Mouse (Mus musculus): ENCODE results near the gene Mfsd4b1. TPM values are rescaled to one million over a fixed set of nuclear protein-coding genes. Genes with fewer than 3 reads are reported as not detected.

Mfsd4b1 gene
- total and polyA plus RNA-seq, 2 experiments from 2014 or later: 2.3 to 3.8 TPM

- Histone ChIP-seq H3K9me3 (replicated peaks; ENCODE audit: control insufficient read depth, low read length) (peaks cover 7% of the 10 kb centered on the region; the same call in 1 of the 2 replicates), H3K27me3 (ENCODE audit: control insufficient read depth, insufficient read depth, low read length) (no peaks in the 10 kb centered on the region), H3K4me3 (ENCODE audit: low read depth, low read length) (no peak overlapping the region), H3K36me3 (replicated peaks; ENCODE audit: control insufficient read depth, insufficient read depth, low read length) (no peaks in the 10 kb centered on the region), H3K9ac (replicated peaks; ENCODE audit: low read depth, low read length) (no peak overlapping the region), H3K4me1 (ENCODE audit: control insufficient read depth, insufficient read depth) (no peaks in the 10 kb centered on the region), H3K4me2 (ENCODE audit: low read depth, low read length) (no peak overlapping the region), H3K27ac (ENCODE audit: low read depth) (no peak overlapping the region)
- WGBS: 78% methylated on average over 1 of the region's 1 CpGs
- DNase-seq (ENCODE audit: low spot score) (no peak), ATAC-seq (ENCODE audit: insufficient read depth, low read depth) (no peak)
- TF ChIP-seq CTCF (IDR thresholded peaks at IDR 0.05; ENCODE audit: low read depth) (no peak), EP300 (IDR thresholded peaks at IDR 0.05; ENCODE audit: low read depth) (no peak)
Measured at GRCm38 (mm10) chr10:39978231-39978630, 46.8 kb downstream of the Mfsd4b1 start.

- Histone ChIP-seq H3K9ac (replicated peaks; ENCODE audit: low read depth, low read length) (no peak overlapping the region), H3K4me2 (ENCODE audit: low read depth, low read length) (no peak overlapping the region), H3K4me3 (ENCODE audit: low read depth, low read length) (no peak overlapping the region), H3K27me3 (ENCODE audit: control insufficient read depth, insufficient read depth, low read length) (no peaks in the 10 kb centered on the region), H3K9me3 (replicated peaks; ENCODE audit: control insufficient read depth, low read length) (peaks cover 7% of the 10 kb centered on the region; the same call in 1 of the 2 replicates), H3K4me1 (ENCODE audit: control insufficient read depth, insufficient read depth) (no peaks in the 10 kb centered on the region), H3K36me3 (replicated peaks; ENCODE audit: control insufficient read depth, insufficient read depth, low read length) (no peaks in the 10 kb centered on the region), H3K27ac (ENCODE audit: low read depth) (no peak overlapping the region)
- DNase-seq (ENCODE audit: low spot score) (no peak), ATAC-seq (ENCODE audit: insufficient read depth, low read depth) (no peak)
- TF ChIP-seq CTCF (IDR thresholded peaks at IDR 0.05; ENCODE audit: low read depth): no peak
- no peak for TF ChIP-seq EP300 (IDR thresholded peaks at IDR 0.05; ENCODE audit: low read depth)
- WGBS: 87% methylated on average over 4 of the region's 4 CpGs
Measured at GRCm38 (mm10) chr10:39977346-39977745, 47.7 kb downstream of the Mfsd4b1 start.

GRCm38 (mm10) chr10:39975771-39976170, 49.3 kb downstream of the Mfsd4b1 start:
- Histone ChIP-seq H3K4me1 (ENCODE audit: control insufficient read depth, insufficient read depth) (no peaks in the 10 kb centered on the region), H3K9ac (replicated peaks; ENCODE audit: low read depth, low read length) (no peak overlapping the region), H3K27me3 (ENCODE audit: control insufficient read depth, insufficient read depth, low read length) (no peaks in the 10 kb centered on the region), H3K4me2 (ENCODE audit: low read depth, low read length) (no peak overlapping the region), H3K36me3 (replicated peaks; ENCODE audit: control insufficient read depth, insufficient read depth, low read length) (no peaks in the 10 kb centered on the region), H3K27ac (ENCODE audit: low read depth) (no peak overlapping the region), H3K9me3 (replicated peaks; ENCODE audit: control insufficient read depth, low read length) (peaks cover 7% of the 10 kb centered on the region; the same call in 1 of the 2 replicates), H3K4me3 (ENCODE audit: low read depth, low read length) (no peak overlapping the region)
- DNase-seq (ENCODE audit: low spot score) (no peak), ATAC-seq (ENCODE audit: insufficient read depth, low read depth) (no peak)
- 40% methylated on average over 2 of the region's 2 CpGs for WGBS
- TF ChIP-seq EP300 (IDR thresholded peaks at IDR 0.05; ENCODE audit: low read depth): no peak
- TF ChIP-seq CTCF (IDR thresholded peaks at IDR 0.05; ENCODE audit: low read depth): no peak

GRCm38 (mm10) chr10:39974982-39975381, 50.1 kb downstream of the Mfsd4b1 start:
- Histone ChIP-seq H3K4me1 (ENCODE audit: control insufficient read depth, insufficient read depth) (no peaks in the 10 kb centered on the region), H3K27me3 (ENCODE audit: control insufficient read depth, insufficient read depth, low read length) (no peaks in the 10 kb centered on the region), H3K9ac (replicated peaks; ENCODE audit: low read depth, low read length) (no peak overlapping the region), H3K27ac (ENCODE audit: low read depth) (no peak overlapping the region), H3K36me3 (replicated peaks; ENCODE audit: control insufficient read depth, insufficient read depth, low read length) (no peaks in the 10 kb centered on the region), H3K4me3 (ENCODE audit: low read depth, low read length) (no peak overlapping the region), H3K4me2 (ENCODE audit: low read depth, low read length) (no peak overlapping the region), H3K9me3 (replicated peaks; ENCODE audit: control insufficient read depth, low read length) (peaks cover 7% of the 10 kb centered on the region; the same call in 1 of the 2 replicates)
- ATAC-seq (ENCODE audit: insufficient read depth, low read depth): no peak
- WGBS: 58% methylated on average over 11 of the region's 11 CpGs
- no peak for TF ChIP-seq EP300 (IDR thresholded peaks at IDR 0.05; ENCODE audit: low read depth)
- no peak for TF ChIP-seq CTCF (IDR thresholded peaks at IDR 0.05; ENCODE audit: low read depth)
- no peak for DNase-seq (ENCODE audit: low spot score)

- Histone ChIP-seq H3K4me2 (ENCODE audit: low read depth, low read length) (no peak overlapping the region), H3K4me3 (ENCODE audit: low read depth, low read length) (no peak overlapping the region), H3K27ac (ENCODE audit: low read depth) (no peak overlapping the region), H3K9ac (replicated peaks; ENCODE audit: low read depth, low read length) (no peak overlapping the region), H3K36me3 (replicated peaks; ENCODE audit: control insufficient read depth, insufficient read depth, low read length) (no peaks in the 10 kb centered on the region), H3K4me1 (ENCODE audit: control insufficient read depth, insufficient read depth) (no peaks in the 10 kb centered on the region), H3K9me3 (replicated peaks; ENCODE audit: control insufficient read depth, low read length) (no peaks in the 10 kb centered on the region), H3K27me3 (ENCODE audit: control insufficient read depth, insufficient read depth, low read length) (no peaks in the 10 kb centered on the region)
- 70% methylated on average over 3 of the region's 3 CpGs for WGBS
- ATAC-seq (ENCODE audit: insufficient read depth, low read depth) (peak; percentile 72), DNase-seq (ENCODE audit: low spot score) (peak; percentile 58)
- TF ChIP-seq CTCF (IDR thresholded peaks at IDR 0.05; ENCODE audit: low read depth) (no peak), EP300 (IDR thresholded peaks at IDR 0.05; ENCODE audit: low read depth) (no peak)
Measured at GRCm38 (mm10) chr10:39967512-39967911, 57.6 kb downstream of the Mfsd4b1 start.

- no peaks in the 10 kb centered on the region for H3K9me3 ChIP-seq (replicated peaks; ENCODE audit: control insufficient read depth, low read length)
- H3K4me3 ChIP-seq (ENCODE audit: low read depth, low read length): no peak overlapping the region
- ATAC-seq (ENCODE audit: insufficient read depth, low read depth): no peak
- H3K4me2 ChIP-seq (ENCODE audit: low read depth, low read length): no peak overlapping the region
- no peaks in the 10 kb centered on the region for H3K27me3 ChIP-seq (ENCODE audit: control insufficient read depth, insufficient read depth, low read length)
- H3K36me3 ChIP-seq (replicated peaks; ENCODE audit: control insufficient read depth, insufficient read depth, low read length): no peaks in the 10 kb centered on the region
- no peak overlapping the region for H3K27ac ChIP-seq (ENCODE audit: low read depth)
- H3K9ac ChIP-seq (replicated peaks; ENCODE audit: low read depth, low read length): no peak overlapping the region
- H3K4me1 ChIP-seq (ENCODE audit: control insufficient read depth, insufficient read depth): peaks cover 9% of the 10 kb centered on the region
- WGBS: 31% methylated on average over 1 of the region's 1 CpGs
- no peak for TF ChIP-seq EP300 (IDR thresholded peaks at IDR 0.05; ENCODE audit: low read depth)
- no peak for TF ChIP-seq CTCF (IDR thresholded peaks at IDR 0.05; ENCODE audit: low read depth)
- no peak for DNase-seq (ENCODE audit: low spot score)
Measured at GRCm38 (mm10) chr10:39961906-39962305, 63.2 kb downstream of the Mfsd4b1 start.
